Mouse (Mus musculus) mesoderm, embryonic 11.5 days (tissue): ENCODE results near the gene Zfp964.
A peak's percentile ranks its signal among the peaks of the same experiment; 100 is the strongest.
"Not testable (repeated sequence)": the region's sequence is repeated elsewhere in the genome, so short reads cannot be mapped to it uniquely, and the experiment has no call there.

Source experiments
- DNase-seq: peaks from one replicate; pipeline ENCODE4 v3.0.0-alpha.2; 2012; ENCODE audit warnings: low read depth, low spot score

The Zfp964 gene

DNA sequence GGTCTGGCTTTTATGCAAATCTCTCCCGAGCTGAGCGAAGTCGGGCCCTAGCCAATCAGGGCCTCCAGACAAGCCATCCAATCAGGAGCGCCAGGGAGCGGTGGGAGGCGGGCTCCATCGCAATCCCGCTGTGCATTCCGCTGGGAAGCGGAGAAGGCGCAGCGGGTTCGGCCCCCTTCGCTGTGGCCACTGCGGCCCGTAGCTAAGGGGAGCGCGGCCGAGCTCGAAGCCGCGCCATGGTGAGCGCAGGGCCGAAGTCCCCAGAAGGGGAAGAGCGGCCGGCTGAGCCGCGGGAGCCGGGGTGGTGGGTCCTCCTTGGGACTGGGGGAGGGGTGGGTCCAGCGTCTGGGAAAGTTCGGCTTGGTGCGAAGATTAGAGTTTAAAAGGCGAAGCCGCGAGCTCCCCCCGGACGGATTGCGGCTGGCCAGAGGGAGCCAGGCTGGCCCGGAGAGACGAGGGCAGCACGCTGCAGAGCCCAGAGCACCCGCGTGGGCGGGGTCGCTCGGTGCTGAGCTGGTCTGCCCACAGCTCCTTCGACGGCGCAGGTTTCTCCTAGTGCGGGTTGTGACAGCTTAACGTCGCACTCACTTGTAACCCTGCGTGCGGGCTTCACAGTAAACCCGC, at the start of gene Zfp964:
Gene Zfp964, plus strand, starts transcription at position 122 of the 624 bp plus-strand sequence.
- peak; percentile 95 for DNase-seq

DNA sequence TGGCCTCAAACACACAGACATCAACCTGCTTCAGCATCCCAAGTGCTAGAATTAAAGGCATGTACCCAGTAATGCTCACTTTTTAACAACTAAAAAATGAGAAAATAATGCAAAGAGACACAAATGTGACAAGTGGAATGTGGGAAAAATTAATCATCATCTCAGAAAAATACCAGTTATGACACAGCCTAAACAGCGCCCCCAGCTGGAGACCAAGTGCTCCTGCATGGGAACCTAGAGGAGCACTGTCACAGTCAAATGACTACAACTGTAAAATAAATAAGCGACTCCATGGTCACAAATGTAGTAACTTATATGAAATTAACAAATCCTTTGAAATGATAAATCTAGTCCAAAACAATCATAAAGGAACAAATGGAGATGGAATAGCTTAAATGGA, 39.6 kb upstream of the Zfp964 start:
- no peak for DNase-seq

DNA sequence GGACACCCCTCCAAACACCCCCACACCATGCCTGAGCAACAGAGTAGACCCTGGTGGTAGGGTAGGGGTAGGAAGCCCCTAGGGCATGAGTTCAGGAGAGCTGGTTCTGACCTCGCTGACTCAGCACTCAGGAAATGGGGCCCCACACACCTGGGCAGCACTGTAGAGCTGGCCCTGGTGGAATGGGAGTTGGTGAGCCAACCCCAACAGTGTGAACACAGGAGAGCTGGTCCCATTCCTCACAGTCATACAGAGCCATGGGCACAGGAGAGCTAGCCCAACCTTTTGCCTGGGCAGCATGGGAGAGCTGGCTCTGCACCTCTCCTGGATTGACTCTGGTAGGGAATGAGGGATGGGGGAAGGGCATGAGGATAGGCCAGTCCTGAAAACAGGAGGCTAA, 36.2 kb upstream of the Zfp964 start:
- no peak for DNase-seq

DNA sequence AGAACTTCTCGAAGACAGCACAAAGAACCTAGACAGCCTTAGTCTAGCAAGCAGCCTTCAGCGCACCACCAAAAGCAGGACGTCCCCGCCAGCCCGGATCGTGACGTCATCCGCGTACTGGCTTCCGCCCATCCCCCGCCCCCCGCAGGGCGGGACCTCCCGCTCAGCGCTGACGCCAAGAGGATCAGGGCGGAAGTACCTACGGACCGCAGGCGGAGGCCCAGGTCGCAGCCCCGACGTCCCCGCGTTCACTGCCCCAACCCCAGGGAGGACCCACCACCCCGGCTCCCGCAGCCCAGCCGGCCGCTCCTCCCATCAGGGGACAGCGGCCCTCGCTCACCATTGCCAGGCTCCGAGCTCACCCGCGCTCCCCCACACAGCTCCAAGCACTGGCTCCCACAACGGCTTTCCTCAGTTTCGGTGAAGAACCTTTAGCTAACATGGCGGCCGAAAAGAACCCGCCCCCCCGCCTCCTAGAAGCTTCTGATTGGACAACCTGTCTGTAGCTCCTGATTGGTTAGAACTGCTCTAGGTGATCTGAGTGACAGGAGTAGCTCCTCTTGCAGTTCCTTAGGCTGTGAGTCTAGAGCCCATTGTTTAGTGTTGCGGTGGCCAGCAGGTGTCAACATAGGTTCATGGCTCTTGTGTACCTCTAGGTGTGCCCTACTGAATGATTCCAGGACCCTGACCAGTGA, 29.0 kb upstream of the Zfp964 start, which contains the start of gene Zfp868:
Gene Zfp868, minus strand, starts transcription at position 454 of the 695 bp plus-strand sequence.
- peak; percentile 98 for DNase-seq

GRCm38 (mm10) chr8:69653808-69654357, 396 bp upstream of the Zfp964 start:
- no peak for DNase-seq

- DNase-seq, result no peak
These were observed 7.0 kb downstream of the Zfp964 start for GRCm38 (mm10) chr8:69661294-69661693.

DNA sequence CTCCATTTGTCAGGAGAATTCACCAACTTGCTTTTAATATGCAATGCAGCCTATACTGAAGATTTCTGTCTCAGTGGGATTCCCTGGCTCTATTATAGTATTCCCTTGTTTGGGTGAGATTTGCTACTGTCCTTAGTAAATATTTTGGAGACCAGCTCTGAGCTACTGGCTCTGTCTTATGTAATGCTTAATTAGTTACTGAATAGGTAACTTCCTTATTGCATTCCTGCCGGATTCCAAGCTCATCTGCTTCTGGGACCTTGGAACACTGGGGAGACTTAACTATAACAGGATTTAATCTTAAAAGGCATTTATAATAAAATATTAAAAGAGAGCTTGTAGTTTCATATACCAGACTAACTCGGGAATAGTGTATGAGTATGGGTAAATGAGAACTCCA, 10.8 kb downstream of the Zfp964 start:
- DNase-seq, result not testable (repeated sequence)

- DNase-seq, result no peak
These were observed 47.5 kb downstream of the Zfp964 start for GRCm38 (mm10) chr8:69701810-69702209.

GRCm38 (mm10) chr8:69710624-69711023, 56.3 kb downstream of the Zfp964 start, which contains the start of gene Zfp869:
Zfp869 (minus strand) TSS chr8:69710724.
- not testable (repeated sequence) for DNase-seq

DNA sequence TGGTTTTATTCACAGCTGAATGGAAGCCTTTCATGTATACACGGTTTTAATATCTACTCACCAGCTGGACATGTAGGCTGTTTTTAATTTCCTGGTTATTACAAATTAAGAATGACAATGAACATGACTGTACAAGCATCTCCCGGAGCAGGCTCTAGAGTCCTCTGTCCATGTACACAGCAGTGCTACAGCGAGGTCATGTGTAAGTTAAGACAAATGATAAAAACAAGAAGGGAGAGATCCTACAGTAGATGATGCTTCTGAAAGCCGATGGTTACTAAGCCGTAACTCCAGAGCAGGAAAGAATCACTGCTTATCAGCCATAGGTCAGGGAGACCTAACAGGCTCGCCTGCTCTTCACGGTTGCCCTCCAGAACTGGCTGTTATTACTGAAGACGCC, 59.2 kb downstream of the Zfp964 start:
- no peak for DNase-seq

- DNase-seq, result no peak
These were observed 61.1 kb downstream of the Zfp964 start for GRCm38 (mm10) chr8:69715366-69715765.
